Mouse (Mus musculus) right cerebral cortex, adult 2 months (tissue): ENCODE results near the gene Tbc1d9b.

Source experiments
- DNase-seq, 2 experiments: peaks; one replicate each; pipeline ENCODE4 v3.0.0; 2021 to 2022; ENCODE audit warnings: low spot score in 2 of 2

Tbc1d9b gene

DNA sequence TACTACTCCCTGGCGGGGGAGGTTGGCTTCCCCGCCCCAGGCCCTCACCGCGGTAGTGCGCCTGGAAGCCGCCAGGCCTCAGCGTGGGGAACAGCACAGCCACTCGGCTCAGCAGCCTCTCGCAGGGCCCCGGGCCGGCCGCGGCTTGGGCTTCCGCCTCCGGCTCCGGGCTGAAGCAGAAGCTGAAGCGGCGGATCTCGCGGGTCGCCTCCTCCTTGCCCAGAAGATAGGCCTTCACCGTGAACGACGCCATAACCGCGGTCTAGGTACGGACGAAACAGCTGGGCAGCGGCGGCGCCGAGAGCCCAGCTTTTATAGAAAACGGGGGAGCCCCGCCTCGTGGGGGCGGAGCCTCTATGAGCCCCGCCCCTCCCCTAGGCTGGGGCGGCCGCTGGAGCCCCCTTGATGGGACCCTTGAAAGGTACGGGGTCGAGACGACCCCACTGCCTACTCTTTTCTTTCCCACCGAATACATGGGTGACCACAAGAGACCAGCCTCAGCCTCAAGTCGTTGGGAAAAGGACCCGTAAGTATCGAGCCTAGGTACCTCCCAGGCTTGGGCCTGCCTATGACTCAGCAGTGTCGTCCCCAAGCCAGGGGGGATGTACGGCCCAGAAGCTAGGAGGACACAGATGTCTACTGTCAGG lies 79.4 kb downstream of the Tbc1d9b start, which contains the start of the genes Sqstm1 and Mgat4b:
Gene Sqstm1, minus strand, starts transcription at position 323 of the 647 bp plus-strand sequence.
Gene Mgat4b, plus strand, starts transcription at position 386 of the 647 bp plus-strand sequence.
- DNase-seq: peak; percentile 84 to 89

DNA sequence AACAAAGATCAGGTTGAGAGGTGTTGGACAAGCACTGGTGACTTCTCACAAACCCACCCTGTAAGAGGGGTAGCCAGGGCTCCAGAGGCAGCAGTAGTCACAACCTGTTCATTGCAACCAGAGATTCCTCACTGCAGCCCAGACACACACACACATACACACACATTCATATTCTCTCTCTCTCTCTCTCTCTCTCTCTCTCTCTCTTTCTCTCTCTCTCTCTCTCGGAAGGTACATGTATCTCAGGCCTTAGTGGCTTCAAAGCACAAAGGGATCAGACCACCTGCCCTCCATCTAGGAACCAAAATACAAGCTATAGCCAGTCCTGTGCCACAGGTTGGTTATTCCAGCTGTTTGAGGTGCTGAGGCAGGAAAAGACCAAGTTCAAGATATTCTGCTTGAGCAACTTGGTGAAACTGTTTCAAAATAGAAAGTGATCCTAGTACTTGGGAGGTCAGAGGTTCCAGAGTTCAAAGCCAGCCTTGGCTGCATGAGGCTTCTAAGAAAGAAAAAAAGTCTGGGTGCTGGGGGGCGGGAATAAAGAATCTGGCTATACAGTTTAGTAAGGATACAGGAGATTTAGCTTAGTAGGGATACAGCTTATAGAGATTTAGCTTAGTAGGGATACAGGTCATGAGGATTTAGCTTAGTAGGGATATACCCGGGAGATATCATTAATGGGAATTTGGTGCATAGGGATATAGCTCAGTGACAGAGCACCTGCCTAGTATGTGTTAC lies 80.3 kb downstream of the Tbc1d9b start:
- DNase-seq: no peak

DNA sequence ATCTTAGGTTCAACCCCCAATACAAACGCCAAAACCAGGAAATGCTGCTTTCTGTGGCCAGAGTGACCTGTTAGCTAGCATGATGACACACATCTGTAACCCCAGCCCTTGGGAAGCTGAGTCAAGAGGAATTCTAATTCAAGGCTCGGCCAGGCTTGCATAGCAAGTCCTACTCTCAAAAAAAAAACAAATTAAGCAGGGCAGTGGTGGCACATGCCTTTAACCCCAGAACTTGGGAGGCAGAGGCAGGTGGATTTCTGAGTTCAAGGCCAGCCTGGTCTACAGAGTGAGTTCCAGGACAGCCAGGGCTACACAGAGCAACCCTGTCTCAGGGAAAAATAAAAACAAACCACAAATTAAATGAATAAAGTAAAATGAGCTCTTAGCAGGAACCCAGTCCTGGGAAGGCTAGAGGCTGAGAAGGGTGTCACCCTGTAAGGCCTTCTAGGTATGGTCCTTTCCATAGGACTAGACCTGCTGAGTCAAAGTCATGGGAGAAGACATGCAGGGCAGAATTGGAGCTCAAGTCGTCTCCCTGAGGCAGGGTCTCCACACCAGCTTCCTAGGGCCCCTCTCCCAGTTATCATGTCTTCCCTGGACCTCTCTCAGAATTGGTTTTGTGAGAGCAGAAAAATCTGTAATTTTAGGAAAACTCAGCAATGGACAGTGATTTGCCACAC lies 81.0 kb downstream of the Tbc1d9b start:
- DNase-seq: no peak

DNA sequence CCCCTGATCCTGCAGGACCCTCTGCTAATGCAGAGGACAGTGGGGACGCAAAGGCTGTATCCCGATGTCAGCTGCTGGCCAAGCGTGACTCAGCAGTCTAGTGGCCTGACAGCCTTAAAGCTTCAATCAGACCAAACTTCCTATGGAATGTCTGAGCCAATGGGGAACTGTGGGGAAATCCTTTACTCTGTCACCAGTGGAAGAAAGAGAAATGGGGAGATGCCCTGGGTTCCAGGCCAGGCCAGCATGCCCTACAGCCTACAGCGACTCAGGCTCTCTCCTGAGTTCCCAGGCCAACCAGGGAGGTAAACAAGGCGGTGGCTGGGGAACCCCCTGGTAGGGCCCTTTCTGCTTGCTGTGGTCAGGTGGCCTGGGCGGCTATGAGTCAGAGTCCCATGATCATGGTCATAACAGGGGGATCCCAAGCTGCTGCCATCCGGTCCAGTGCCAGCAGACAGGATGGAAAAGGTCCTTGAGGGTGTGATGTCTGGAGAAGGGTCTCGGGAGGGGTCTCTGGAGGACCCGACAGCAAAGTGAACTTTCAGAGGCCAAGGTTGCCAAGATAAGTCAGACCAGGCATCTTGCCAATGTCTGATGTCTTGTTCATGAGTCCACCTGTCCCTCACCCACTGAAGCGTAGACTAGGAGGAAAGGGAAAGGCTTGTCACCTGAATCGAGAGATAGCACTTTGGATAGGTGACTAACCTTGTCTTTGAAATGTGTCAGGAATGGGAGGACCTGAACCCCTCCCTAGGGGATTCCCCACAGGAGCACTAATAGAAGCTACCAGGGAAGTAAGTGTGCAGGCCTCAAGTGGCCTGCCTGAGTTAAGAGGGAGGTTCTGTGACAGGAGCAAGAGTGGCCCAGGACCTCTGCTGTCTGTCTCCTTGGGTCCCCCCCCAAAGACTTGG lies 81.9 kb downstream of the Tbc1d9b start:
- DNase-seq: peak in 1 of 2 experiments; percentile 50

DNA sequence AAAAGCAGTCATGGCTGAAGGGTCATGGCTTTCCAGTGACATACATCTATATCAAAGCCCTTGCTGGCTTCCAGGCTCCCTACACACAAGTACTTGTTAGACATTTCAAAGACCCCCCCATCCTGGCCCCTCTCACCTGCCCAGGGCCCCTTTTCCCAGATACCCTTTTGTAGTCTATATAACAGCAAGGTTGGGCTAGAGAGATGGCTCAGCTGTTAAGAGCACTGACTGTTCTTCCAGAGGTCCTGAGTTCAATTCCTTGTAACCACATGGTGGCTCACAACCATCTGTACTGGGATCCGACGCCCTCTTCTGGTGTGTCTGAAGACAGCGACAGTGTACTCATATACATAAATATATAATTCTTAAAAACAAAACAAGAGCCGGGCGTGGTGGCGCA lies 83.4 kb downstream of the Tbc1d9b start:
- DNase-seq: no peak

DNA sequence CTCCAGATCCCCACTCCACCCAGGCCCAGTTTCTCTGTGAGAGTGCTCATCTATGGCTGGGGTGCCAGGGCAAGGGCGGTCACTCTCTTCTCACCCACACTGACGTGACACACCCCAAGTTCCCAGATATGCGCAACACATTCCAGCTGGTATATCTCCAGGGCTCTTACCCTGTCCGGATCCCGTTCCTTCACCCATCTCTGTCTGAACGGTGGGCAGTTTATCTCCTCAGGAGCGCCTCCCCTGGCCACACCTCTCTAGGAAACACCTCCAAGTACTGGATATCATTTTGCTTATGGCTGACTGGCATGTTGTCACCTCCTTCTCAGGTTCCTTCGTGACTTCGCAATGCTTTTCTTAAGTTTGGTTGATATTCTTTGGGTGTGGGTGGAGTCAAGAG lies 84.4 kb downstream of the Tbc1d9b start:
- no peak for DNase-seq

DNA sequence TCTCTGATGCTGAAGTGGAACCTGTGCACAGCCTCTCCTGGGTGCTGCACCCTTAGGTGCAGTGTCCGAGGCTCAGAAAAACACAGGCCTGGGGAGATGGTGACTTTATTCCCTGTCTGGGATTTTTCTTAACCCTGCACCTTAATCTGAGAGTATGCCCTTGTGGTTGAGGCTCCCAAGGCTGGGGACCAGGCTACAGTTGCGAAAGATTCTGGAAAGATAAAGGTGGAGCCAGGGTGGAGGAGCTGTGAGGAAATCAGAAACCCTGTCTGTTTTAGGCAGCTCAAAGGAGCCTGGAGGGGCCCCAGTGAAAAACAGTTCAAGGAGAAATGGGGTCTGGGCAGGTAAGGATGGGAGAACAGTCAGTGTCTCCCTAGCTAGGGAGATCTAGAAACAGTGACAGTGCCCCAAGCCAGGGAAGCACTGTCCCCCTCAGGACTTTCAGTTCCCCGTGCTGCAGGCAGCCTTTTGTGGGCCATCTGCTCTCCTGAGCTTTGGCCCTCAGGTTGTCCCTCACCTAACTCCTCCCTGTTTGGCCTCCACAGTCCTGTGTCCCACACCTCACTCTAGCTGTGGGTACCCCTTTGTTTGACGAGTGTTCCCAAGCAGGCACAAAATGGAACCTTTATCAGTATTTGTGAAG lies 85.6 kb downstream of the Tbc1d9b start:
- no peak for DNase-seq

DNA sequence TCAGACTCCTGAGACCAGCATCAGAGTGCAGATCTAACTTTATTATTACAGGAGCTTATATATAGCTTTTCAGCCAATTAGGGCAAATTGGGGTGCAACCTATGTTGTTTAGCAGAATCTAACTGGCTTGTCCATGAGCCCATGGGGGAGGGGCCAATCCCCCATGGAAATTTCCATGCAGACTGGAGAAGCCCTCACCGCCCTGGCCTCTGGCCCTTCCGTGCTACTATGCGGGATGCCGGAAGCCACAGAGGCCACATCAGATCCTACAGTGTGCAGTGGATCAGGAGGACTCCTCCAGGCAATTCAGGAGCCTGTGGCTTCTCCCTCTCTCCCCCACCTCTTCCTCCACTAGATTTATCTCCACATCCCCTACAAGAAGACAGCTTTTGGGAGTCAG lies 86.6 kb downstream of the Tbc1d9b start:
- DNase-seq: no peak

DNA sequence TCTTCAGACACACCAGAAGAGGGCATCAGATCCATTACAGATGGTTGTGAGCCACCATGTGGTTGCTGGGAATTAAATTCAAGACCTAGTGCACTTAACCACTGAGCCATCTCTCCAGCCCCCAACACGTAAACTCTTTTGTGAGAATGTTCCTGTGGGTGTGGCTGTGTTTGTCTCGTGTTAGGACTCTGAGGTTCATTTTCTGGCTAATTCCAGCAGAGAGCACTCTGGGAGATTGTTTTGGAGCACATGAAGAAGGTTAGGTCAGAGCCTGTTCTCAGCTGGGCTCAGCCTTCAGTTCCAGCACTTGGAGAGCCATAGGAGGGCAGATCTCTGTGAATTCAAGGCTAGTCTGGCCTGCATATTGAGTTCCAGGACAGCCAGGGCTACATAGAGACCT lies 88.6 kb downstream of the Tbc1d9b start:
- DNase-seq: no peak
